Mouse (Mus musculus) testis, adult 2 months (tissue): ENCODE results near the gene Slc6a9.

Experiments
- CTCF ChIP-seq: fragments of 200-500 bp; IDR thresholded peaks from 2 replicates; pipeline ENCODE4 v1.5.1; 2012; ENCODE audit warnings: low read depth, mild to moderate bottlenecking, inconsistent platforms, low read length, moderate library complexity; ENCODE audit not compliant: control insufficient read depth, insufficient read depth, insufficient replicate concordance
- POLR2A ChIP-seq: fragments of 200-500 bp; IDR thresholded peaks from 2 replicates; pipeline ENCODE4 v1.6.1; 2012; ENCODE audit warnings: low read depth, mild to moderate bottlenecking, inconsistent platforms, low read length, moderate library complexity; ENCODE audit not compliant: control insufficient read depth

- no peak for TF ChIP-seq CTCF
- TF ChIP-seq POLR2A = no peak
Measured at GRCm38 (mm10) chr4:117855146-117855545, 20.8 kb downstream of the Slc6a9 start.
